Mouse (Mus musculus): ENCODE measurements at regions not wholly inside any gene's neighbourhood (a gene's known extent, or its start where the extent isn't known, plus 50 kb on each side); places are given as distances from the start of the nearest gene placed in this dataset.

DNA sequence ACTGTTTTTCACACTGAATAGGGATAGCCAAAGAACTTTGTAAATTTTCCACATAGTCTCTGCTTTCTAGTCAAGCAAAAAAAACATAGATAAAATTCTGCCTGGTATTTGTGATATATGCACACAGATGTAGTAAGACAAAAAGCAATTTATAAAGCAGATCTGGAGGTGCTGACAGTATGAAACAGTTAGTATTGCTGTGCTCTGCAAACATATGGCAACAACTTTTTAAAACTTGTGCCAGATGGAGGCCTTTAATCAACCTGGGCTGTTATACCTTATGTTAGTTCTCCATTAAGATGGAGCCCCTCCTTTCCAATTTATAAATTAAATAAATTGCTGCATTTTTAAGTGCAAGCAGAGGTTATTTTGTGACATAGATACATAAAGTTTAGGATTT, 237.3 kb downstream of the 1700008P02Rik start:
- TF ChIP-seq CTCF (IDR thresholded peaks at IDR 0.05 in 2 of 3, conservative IDR thresholded peaks at IDR 0.05 in 1 of 3; ENCODE audit: control insufficient read depth in 1 of 3, insufficient read depth in 1 of 3, low read depth in 2 of 3, low read length in 3 of 3, poor library complexity in 1 of 3, severe bottlenecking in 1 of 3): no peak
- no peak for TF ChIP-seq EP300 (IDR thresholded peaks at IDR 0.05; ENCODE audit: low read depth in 1 of 2, low read length in 2 of 2)
- no peak for TF ChIP-seq GATA1 (IDR thresholded peaks at IDR 0.05; ENCODE audit: low read depth, low read length)
- TF ChIP-seq TCF12 (IDR thresholded peaks at IDR 0.05; ENCODE audit: low read depth, low read length): no peak
